Mouse (Mus musculus) cortical plate, adult 2 months (tissue): ENCODE data around the gene Fam161b.
"Not testable (repeated sequence)": the region's sequence is repeated elsewhere in the genome, so short reads cannot be mapped to it uniquely, and the experiment has no call there.

Experiments used
- CTCF ChIP-seq: fragments of 200-500 bp; IDR thresholded peaks from 2 replicates; pipeline ENCODE4 v1.5.1; 2011; ENCODE audit warnings: mild to moderate bottlenecking, control low read depth, low read length; ENCODE audit not compliant: insufficient read depth; ENCODE audit errors: extremely low read depth
- POLR2A ChIP-seq: fragments of 200-500 bp; IDR thresholded peaks from 2 replicates; pipeline ENCODE4 v1.6.1; 2011; ENCODE audit warnings: mild to moderate bottlenecking, low read length, control low read depth; ENCODE audit not compliant: insufficient read depth; ENCODE audit errors: extremely low read depth

DNA sequence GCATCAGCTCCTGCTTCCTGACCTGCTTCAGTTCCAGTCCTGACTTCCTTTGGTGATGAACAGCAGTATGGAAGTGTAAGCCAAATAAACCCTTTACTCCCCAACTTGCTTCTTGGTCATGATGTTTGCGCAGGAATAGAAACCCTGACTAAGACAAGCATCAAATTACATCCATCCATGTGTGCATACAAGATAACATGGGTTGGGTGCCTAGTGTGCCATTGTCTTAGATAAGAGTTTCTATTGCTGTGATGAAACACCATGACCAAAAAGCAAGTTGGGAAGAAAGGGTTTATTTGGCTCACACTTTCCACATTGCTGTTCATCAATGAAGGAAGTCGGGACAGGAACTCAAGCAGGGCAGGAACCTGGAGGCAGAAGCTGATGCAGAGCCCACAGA is 2.9 kb downstream of the Fam161b start:
- TF ChIP-seq CTCF, POLR2A: not testable (repeated sequence)
